ENCODE assay signal across 12 mouse cellular contexts in the genomic region with DNA sequence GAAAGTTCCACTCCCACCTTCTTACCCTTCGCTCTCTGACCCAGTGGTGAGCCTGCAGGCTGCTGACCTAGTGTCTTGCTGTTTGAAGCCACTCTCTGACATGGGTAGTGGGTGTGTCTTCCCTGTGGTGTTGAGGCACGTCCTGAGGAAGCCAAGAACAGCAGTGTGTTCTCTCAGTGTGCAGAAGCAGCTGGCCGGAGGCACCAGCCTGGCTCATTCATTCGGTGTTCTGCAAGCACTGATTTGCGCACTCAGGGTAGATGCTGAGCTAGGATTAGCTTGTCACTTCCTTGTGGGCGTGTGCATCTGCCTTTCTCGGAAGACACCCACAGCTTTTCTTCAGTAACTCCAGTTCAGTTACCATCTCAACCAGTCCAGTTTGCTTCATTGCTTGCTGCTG. TPM values are rescaled to one million over a fixed set of nuclear protein-coding genes. Genes with fewer than 3 reads are reported as not detected.
DNase-seq lines count a peak whose midpoint lies in the region; ATAC-seq and TF ChIP-seq lines count a peak whose summit lies in the region.
"Had no signal": no experiment of that assay in that cellular context is flagged by ENCODE, and none has a peak within 500 bp of the region (broad histone marks: within the 10 kb centered on the region; RNA-seq: fewer than 3 reads in every experiment).

No protein-coding gene starts in this region.

- H3K27me3 ChIP-seq in intestine, postnatal 0 days (replicated peaks; ENCODE audit: control insufficient read depth, insufficient read depth, low read length) = no peaks in the 10 kb centered on the region
- H3K27me3 ChIP-seq in intestine, embryonic 16.5 days (replicated peaks; ENCODE audit: control insufficient read depth, insufficient read depth, low read length) = no peaks in the 10 kb centered on the region
- H3K27me3 ChIP-seq in cerebellum, adult 2 months (ENCODE audit: control insufficient read depth, insufficient read depth, low read length) = no peaks in the 10 kb centered on the region
- H3K27me3 ChIP-seq: forebrain, embryonic 13.5 days; lung, embryonic 15.5 days had no signal

- no peaks in the 10 kb centered on the region for H3K9me3 ChIP-seq in intestine, postnatal 0 days (ENCODE audit: control insufficient read depth)
- H3K9me3 ChIP-seq in intestine, embryonic 16.5 days (ENCODE audit: control insufficient read depth, low read length) = no peaks in the 10 kb centered on the region
- H3K9me3 ChIP-seq: forebrain, embryonic 13.5 days; lung, embryonic 15.5 days had no signal

- H3K4me3 ChIP-seq in intestine, postnatal 0 days (ENCODE audit: low read depth, low read length) = no peak overlapping the region
- no peak overlapping the region for H3K4me3 ChIP-seq in intestine, embryonic 16.5 days (ENCODE audit: low read length)
- H3K4me3 ChIP-seq in cerebellum, adult 2 months (replicated peaks; ENCODE audit: insufficient read depth, low read depth, low read length) = no peak overlapping the region
- H3K4me3 ChIP-seq: forebrain, embryonic 13.5 days; lung, embryonic 15.5 days had no signal

- no peak for TF ChIP-seq CTCF in intestine, postnatal 0 days (IDR thresholded peaks at IDR 0.05; ENCODE audit: low read depth)
- no peak for TF ChIP-seq CTCF in cerebellum, adult 2 months (IDR thresholded peaks at IDR 0.05; ENCODE audit: borderline replicate concordance, insufficient read depth, low read depth, low read length)

- peak; percentile 67 for DNase-seq in adipocyte (ENCODE audit: low spot score)
- peak; percentile 74 for DNase-seq in gastrocnemius, postnatal 25 days
- DNase-seq in cerebellum, adult 2 months = no peak
- no peak for DNase-seq in spleen, adult 12 weeks (ENCODE audit: low spot score)
- DNase-seq in adrenal gland, postnatal 36 days = no peak
- DNase-seq: cerebellum, adult 18-20 months; kidney, postnatal 10 days had no signal

- no peaks in the 10 kb centered on the region for H3K4me1 ChIP-seq in intestine, postnatal 0 days (replicated peaks; ENCODE audit: control insufficient read depth, insufficient read depth, low read length)
- H3K4me1 ChIP-seq in intestine, embryonic 16.5 days (ENCODE audit: control insufficient read depth, insufficient read depth, low read length) = no peaks in the 10 kb centered on the region
- no peaks in the 10 kb centered on the region for H3K4me1 ChIP-seq in cerebellum, adult 2 months (ENCODE audit: control insufficient read depth, insufficient read depth, low read length)
- H3K4me1 ChIP-seq: forebrain, embryonic 13.5 days; lung, embryonic 15.5 days had no signal

- ATAC-seq in intestine, postnatal 0 days = 0 out of 2 replicates have a peak, but pooled peaks have one; percentile 10
- ATAC-seq in intestine, embryonic 16.5 days = no peak; the same call in 1 of the 2 replicates
- 0 out of 2 replicates have a peak, but pooled peaks have one; percentile 9 for ATAC-seq in monocyte, adult 5-6 weeks (replicated peaks; ENCODE audit: insufficient number of reproducible peaks, low FRiP score, low TSS enrichment, poor library complexity, severe bottlenecking)
- ATAC-seq: forebrain, embryonic 13.5 days had no signal

- no peak for TF ChIP-seq POLR2A in cerebellum, adult 2 months (IDR thresholded peaks at IDR 0.05; ENCODE audit: borderline replicate concordance, insufficient read depth, low read length)

- H3K4me2 ChIP-seq in intestine, postnatal 0 days (replicated peaks; ENCODE audit: low read depth) = 0 out of 2 replicates have a peak overlapping the region, but pooled peaks have one; percentile 17
- no peak overlapping the region for H3K4me2 ChIP-seq in intestine, embryonic 16.5 days (ENCODE audit: low read depth, low read length)
- H3K4me2 ChIP-seq: forebrain, embryonic 13.5 days; lung, embryonic 15.5 days had no signal

- WGBS in intestine, postnatal 0 days = 48% methylated on average over 7 of the region's 7 CpGs
- WGBS in intestine, embryonic 16.5 days = 72% methylated on average over 7 of the region's 7 CpGs
- 66% methylated on average over 7 of the region's 7 CpGs for WGBS in cerebellum, adult 2 months

- peaks cover 21% of the 10 kb centered on the region for H3K36me3 ChIP-seq in intestine, postnatal 0 days (ENCODE audit: control insufficient read depth, insufficient read depth)
- 0 out of 2 replicates have a peak, but pooled peaks cover 5% of the 10 kb centered on the region for H3K36me3 ChIP-seq in intestine, embryonic 16.5 days (ENCODE audit: control insufficient read depth, insufficient read depth, low read length)

- H3K27ac ChIP-seq in intestine, postnatal 0 days (ENCODE audit: low read depth, low read length) = no peak overlapping the region
- no peak overlapping the region for H3K27ac ChIP-seq in intestine, embryonic 16.5 days (ENCODE audit: low read length)
- no peak overlapping the region for H3K27ac ChIP-seq in cerebellum, adult 2 months (ENCODE audit: insufficient read depth, low read length)
- H3K27ac ChIP-seq: forebrain, embryonic 13.5 days; lung, embryonic 15.5 days had no signal

- no peak overlapping the region for H3K9ac ChIP-seq in intestine, postnatal 0 days (ENCODE audit: low read depth, low read length)
- H3K9ac ChIP-seq in intestine, embryonic 16.5 days (ENCODE audit: low read depth, low read length) = no peak overlapping the region
- H3K9ac ChIP-seq: forebrain, embryonic 13.5 days; lung, embryonic 15.5 days had no signal

RNA-seq across cellular contexts. Expression of a gene that starts 23.0 kb away (rescaled TPM):
- 3.5 and 3.6 TPM in 2 replicates for polyA plus RNA-seq in intestine, postnatal 0 days (2015; fragmentation: Nextera tagmentation; extraction: Ambion mirVana)
- 12.0 and 12.4 TPM in 2 replicates for polyA plus RNA-seq in intestine, embryonic 16.5 days (2015; fragmentation: Nextera tagmentation; extraction: Ambion mirVana)
- 100 to 1,000 TPM; 153 to 217 TPM for total RNA-seq in gastrocnemius, postnatal 25 days (2021)
- total RNA-seq in monocyte, adult 5-6 weeks (2017) = 0.29 to 1.3 TPM in 2 of 3 replicates, not detected in the other
- polyA plus RNA-seq in cerebellum, adult 2 months (2012; rRNA removed) = 40.5 and 41.0 TPM in 2 replicates
- 100 to 1,000 TPM in 1 of 2 experiments, 10 to 100 TPM in 1; 65.0 to 339 TPM for total RNA-seq in adrenal gland, postnatal 36 days (2021)

RNA-seq across cellular contexts. Expression of a gene that starts 39.8 kb away (rescaled TPM):
- polyA plus RNA-seq in intestine, postnatal 0 days (2015; fragmentation: Nextera tagmentation; extraction: Ambion mirVana) = 101 and 104 TPM in 2 replicates
- polyA plus RNA-seq in intestine, embryonic 16.5 days (2015; fragmentation: Nextera tagmentation; extraction: Ambion mirVana) = 136 and 149 TPM in 2 replicates
- 100 to 1,000 TPM; 170 to 181 TPM for total RNA-seq in gastrocnemius, postnatal 25 days (2021)
- total RNA-seq in monocyte, adult 5-6 weeks (2017) = 156 to 218 TPM (median 185 TPM) in 3 replicates
- 102 and 108 TPM in 2 replicates for polyA plus RNA-seq in cerebellum, adult 2 months (2012; rRNA removed)
- total RNA-seq in adrenal gland, postnatal 36 days (2021) = 100 to 1,000 TPM; 174 to 175 TPM

Comparison
In these comparisons a context has a peak if more than half of its experiments do, and no peak if none do; other contexts are left out.
1. DNase-seq: peak in adipocyte (single experiment) and gastrocnemius, postnatal 25 days (single experiment); none in cerebellum, adult 2 months (0 of 2), spleen, adult 12 weeks (single experiment) and adrenal gland, postnatal 36 days (0 of 2).
2. RNA of a gene that starts 23.0 kb away (total RNA-seq): 65.0 to 339 TPM in adrenal gland, postnatal 36 days and 153 to 217 TPM in gastrocnemius, postnatal 25 days; 0.29 to 1.3 TPM in monocyte, adult 5-6 weeks; every median in the first group is over 10 times any median in the second.